Mouse (Mus musculus) liver, embryonic 15.5 days (tissue): ENCODE data around the gene Zfp689. TPM values are rescaled to one million over a fixed set of nuclear protein-coding genes. Genes with fewer than 3 reads are reported as not detected.
"Not testable (repeated sequence)": the region's sequence is repeated elsewhere in the genome, so short reads cannot be mapped to it uniquely, and the experiment has no call there.

Experiments used
- ATAC-seq: fragments of 200-750 bp; cut with Nextera tagmentation; 2 replicates; pipeline ENCODE4 v1.8.0; 2017; ENCODE audit warnings: moderate number of reproducible peaks, mild to moderate bottlenecking, moderate library complexity; ENCODE audit not compliant: insufficient read depth
- H3K27ac ChIP-seq: fragments of 300-500 bp; sonication (generic); replicated peaks from 2 replicates; pipeline ENCODE4 v1.5.1; 2015; ENCODE audit warnings: mild to moderate bottlenecking, inconsistent platforms
- H3K27me3 ChIP-seq: fragments of 300-500 bp; sonication (generic); 2 replicates; pipeline ENCODE4 v1.6.1; 2015; ENCODE audit warnings: mild to moderate bottlenecking, inconsistent platforms
- H3K36me3 ChIP-seq: fragments of 300-500 bp; sonication (generic); replicated peaks from 2 replicates; pipeline ENCODE4 v1.6.1; 2015; ENCODE audit warnings: moderate library complexity, mild to moderate bottlenecking, inconsistent platforms
- H3K4me1 ChIP-seq: fragments of 300-500 bp; sonication (generic); replicated peaks from 2 replicates; pipeline ENCODE4 v1.6.1; 2015; ENCODE audit warnings: inconsistent platforms
- H3K4me2 ChIP-seq: fragments of 300-500 bp; sonication (generic); 2 replicates; pipeline ENCODE4 v1.6.1; 2015; ENCODE audit warnings: moderate library complexity, mild to moderate bottlenecking, inconsistent platforms
- H3K4me3 ChIP-seq: fragments of 300-500 bp; sonication (generic); replicated peaks from 2 replicates; pipeline ENCODE4 v1.5.1; 2015; ENCODE audit warnings: mild to moderate bottlenecking, inconsistent platforms
- H3K9ac ChIP-seq: fragments of 300-500 bp; sonication (generic); 2 replicates; pipeline ENCODE4 v1.6.1; 2015; ENCODE audit warnings: moderate library complexity, mild to moderate bottlenecking, inconsistent platforms
- H3K9me3 ChIP-seq: fragments of 300-500 bp; sonication (generic); replicated peaks from 2 replicates; pipeline ENCODE4 v1.6.1; 2016; ENCODE audit warnings: inconsistent platforms
- WGBS: fragments of 180-500 bp; shearing (Covaris S2); methylation state at CpG from one replicate; pipeline ENCODE4 v1.1.7; 2015; ENCODE audit warnings: mixed read lengths; ENCODE audit not compliant: insufficient replicate concordance; 5-methylcytosine and 5-hydroxymethylcytosine counted together
- polyA plus RNA-seq: library from polyadenylated mRNA; unstranded; fragments of >200 nt; fragmentation: Nextera tagmentation; extraction: Ambion mirVana; gene quantifications from 2 replicates; pipeline ENCODE4 v1.2.1, GENCODE M21; 2015

Zfp689 gene
- polyA plus RNA-seq, 1 experiment from 2014 or later: 2.1 TPM

DNA sequence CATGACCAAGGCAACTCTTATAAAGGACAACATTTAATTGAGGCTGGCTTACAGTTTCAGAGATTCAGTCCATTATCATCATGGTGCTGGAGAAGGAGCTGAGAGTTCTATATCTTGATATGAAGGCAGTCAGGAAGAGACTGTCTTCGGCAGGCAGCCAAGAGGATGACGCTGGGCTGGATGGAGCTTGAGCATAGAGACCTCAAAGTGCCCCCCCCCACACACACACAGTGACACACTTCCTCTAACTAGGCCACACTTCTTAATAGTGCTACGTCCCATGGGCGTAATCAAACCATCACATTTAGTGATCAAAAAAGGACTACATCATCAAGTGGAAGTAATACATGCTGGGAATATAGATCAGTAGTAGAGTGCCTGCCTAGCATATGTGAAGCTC, 13.8 kb downstream of the Zfp689 start:
- Histone ChIP-seq H3K27ac (no peak overlapping the region), H3K4me1 (no peaks in the 10 kb centered on the region), H3K9ac (no peak overlapping the region), H3K4me2 (no peak overlapping the region), H3K9me3 (peaks cover 7% of the 10 kb centered on the region), H3K4me3 (no peak overlapping the region), H3K27me3 (peaks cover 5% of the 10 kb centered on the region), H3K36me3 (no peaks in the 10 kb centered on the region)
- 63% methylated on average over 4 of the region's 4 CpGs for WGBS
- no peak for ATAC-seq

DNA sequence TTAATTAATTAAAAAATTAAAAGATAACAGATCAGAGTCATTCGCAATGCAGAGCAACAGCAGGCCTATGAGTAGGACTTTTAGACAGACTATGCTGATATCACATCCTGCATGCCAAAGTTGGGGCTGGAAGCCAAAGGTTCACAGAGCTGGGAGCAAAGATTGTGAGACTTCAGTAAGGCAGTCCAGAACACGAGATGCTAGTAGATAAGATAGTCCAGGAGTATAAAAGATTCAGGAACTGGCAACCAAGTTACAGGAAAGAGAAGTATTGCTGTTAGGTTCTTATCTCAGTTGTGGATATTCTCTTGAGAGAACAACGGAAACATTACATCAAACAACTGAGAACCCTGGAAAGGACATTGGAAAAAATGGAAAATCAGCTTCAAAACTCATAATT, 22.6 kb downstream of the Zfp689 start:
- ATAC-seq: no peak
- no peaks in the 10 kb centered on the region for H3K36me3 ChIP-seq
- H3K27me3 ChIP-seq: peaks cover 19% of the 10 kb centered on the region
- H3K27ac ChIP-seq: no peak overlapping the region
- no peaks in the 10 kb centered on the region for H3K9me3 ChIP-seq
- H3K4me1 ChIP-seq: peaks cover 18% of the 10 kb centered on the region
- no peak overlapping the region for H3K4me3 ChIP-seq
- no peak overlapping the region for H3K4me2 ChIP-seq
- 39% methylated on average over 3 of the region's 3 CpGs for WGBS
- H3K9ac ChIP-seq: no peak overlapping the region

DNA sequence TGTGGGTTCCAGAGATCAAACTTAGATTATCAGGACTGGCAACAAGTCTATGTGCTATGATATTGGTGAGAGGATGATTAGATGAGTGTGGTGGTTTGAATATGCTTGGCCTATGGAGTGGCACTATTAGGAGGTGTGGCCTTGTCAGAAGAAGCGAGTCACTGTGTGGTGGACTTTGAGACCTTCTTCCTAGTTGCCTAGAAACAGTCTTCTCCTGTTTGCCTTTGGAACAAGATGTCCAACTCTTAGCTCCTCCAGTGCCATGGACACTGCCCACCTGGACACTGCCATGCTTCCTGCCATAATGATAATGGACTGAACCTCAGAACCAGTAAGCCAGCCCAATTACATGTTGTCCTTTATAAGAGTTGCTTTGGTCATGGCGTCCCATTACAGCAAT, 23.0 kb downstream of the Zfp689 start:
- Histone ChIP-seq H3K36me3 (no peaks in the 10 kb centered on the region), H3K27ac (no peak overlapping the region), H3K9me3 (no peaks in the 10 kb centered on the region), H3K27me3 (peaks cover 19% of the 10 kb centered on the region), H3K4me1 (peaks cover 23% of the 10 kb centered on the region), H3K4me2 (no peak overlapping the region), H3K9ac (no peak overlapping the region), H3K4me3 (no peak overlapping the region)
- WGBS: 67% methylated on average over 2 of the region's 2 CpGs
- ATAC-seq: no peak

DNA sequence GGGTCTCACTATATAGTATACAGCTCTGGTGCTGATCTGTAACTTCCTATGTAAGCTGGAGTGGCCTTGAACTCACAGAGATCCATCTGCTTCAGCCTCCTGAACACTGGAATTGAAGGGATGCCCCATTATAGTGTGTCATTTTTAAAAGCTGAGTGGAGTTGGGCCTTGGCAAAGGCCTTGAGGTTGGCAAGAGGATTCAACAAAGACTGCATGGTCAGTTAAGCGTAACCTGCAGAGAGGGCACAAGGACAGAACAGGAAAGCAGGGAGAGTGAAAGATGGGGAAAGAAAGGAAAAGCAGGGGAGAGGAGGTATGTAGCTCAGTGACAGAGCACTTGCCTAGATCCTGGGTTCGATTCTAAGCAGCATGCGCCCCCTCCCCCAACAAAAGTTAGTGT, 23.7 kb downstream of the Zfp689 start:
- Histone ChIP-seq H3K4me1 (peaks cover 28% of the 10 kb centered on the region), H3K27me3 (peaks cover 15% of the 10 kb centered on the region), H3K27ac (no peak overlapping the region), H3K9ac (no peak overlapping the region), H3K36me3 (no peaks in the 10 kb centered on the region), H3K4me2 (no peak overlapping the region), H3K9me3 (no peaks in the 10 kb centered on the region), H3K4me3 (no peak overlapping the region)
- 71% methylated on average over 3 of the region's 3 CpGs for WGBS
- no peak for ATAC-seq

DNA sequence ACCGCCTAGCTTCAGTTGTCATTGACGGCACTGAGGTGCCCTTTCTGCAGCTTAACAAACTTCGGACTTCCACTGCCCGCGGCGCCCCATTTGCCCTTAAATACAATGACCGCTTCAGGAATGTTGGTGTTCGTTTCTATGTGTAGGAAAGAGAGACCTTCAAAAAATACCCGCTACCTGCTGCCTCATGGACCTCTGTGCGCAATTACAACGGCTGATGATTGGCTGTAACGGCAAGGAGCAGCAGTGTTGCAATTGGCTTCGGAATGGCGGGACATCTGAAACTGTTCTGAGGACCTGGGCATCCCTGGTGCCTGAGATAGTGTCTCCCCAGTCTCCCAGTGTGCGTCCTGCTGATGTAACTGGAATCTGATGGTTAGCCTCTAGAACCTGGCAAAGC, 26.7 kb downstream of the Zfp689 start:
- Histone ChIP-seq H3K27me3 (peaks cover 14% of the 10 kb centered on the region), H3K9ac (peak overlapping the region; percentile 69), H3K9me3 (no peaks in the 10 kb centered on the region), H3K36me3 (peaks cover 20% of the 10 kb centered on the region), H3K4me3 (peak overlapping the region; percentile 87), H3K4me2 (peak overlapping the region; percentile 96), H3K27ac (no peak overlapping the region), H3K4me1 (peaks cover 29% of the 10 kb centered on the region)
- ATAC-seq: peak; percentile 65
- 2% methylated on average over 15 of the region's 15 CpGs for WGBS

DNA sequence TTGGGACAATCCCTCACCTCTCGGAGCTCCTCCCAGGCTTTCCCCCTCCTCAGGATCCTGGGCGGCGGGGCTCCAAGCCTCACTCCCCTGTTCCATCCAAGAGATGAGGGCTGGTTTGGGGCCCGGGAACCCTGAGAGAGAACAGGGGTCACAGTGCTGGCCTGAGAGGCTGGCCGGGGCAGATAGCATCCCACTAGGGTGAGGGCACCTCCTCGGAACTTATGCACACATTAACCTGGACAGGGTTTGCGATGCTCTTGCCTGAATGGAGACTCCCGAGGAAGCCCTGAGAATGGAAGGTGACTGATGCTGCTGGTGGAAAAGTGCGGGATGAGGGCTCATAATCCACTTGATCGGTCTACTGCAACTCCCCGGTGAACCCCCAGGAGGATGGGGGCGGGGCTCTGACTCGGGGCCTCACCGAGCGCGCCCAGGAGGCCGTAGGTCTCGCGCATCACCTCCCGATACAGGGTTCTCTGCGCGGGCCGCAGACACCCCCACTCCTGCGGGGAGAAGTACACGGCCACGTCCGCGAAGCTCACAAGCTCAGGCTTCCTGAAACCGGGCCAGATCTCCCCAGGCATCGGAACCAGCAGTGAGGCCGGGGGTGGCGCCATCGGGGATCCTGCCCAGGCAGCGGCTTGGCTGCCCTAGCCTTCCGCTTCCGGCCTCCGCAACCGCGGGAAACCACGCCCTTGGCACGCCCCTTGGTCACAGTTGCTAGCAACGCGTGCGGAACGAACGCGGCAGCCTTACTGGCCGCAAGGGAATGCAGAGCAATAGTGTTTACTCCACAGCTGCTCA, 27.4 kb downstream of the Zfp689 start, which contains the start of gene Zfp688:
TSS of gene Zfp688 (minus strand) at position 681 of the 804 bp plus-strand sequence.
- peak within 1 kb of the TSS; percentile 96 for H3K4me2 ChIP-seq
- H3K4me3 ChIP-seq: peak within 1 kb of the TSS; percentile 87
- H3K4me1 ChIP-seq: peaks cover 29% of the 10 kb centered on the region
- peaks cover 20% of the 10 kb centered on the region for H3K36me3 ChIP-seq
- WGBS: 1% methylated on average over 48 of the region's 48 CpGs
- no peaks in the 10 kb centered on the region for H3K9me3 ChIP-seq
- peak; percentile 96 for ATAC-seq
- peaks cover 14% of the 10 kb centered on the region for H3K27me3 ChIP-seq
- H3K27ac ChIP-seq: peak within 1 kb of the TSS; percentile 81
- H3K9ac ChIP-seq: peak within 1 kb of the TSS; percentile 69

DNA sequence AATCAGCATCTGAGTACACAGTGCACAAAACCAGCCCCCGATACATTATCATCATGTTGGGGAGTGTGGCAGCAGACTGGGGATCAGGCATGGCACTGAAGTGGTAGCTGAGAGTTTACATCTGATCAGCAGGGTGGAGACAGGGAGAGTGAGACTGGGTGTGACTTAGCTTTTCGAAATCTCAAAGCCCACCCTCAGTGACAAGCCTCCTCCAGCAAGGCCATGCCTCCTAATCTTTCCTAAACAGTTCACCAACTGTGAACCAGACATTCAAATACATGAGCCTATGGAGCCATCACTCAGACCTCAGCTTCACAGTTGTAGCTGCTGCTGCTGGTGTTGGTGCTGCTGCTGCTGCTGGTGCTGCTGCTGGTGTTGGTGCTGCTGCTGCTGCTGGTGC, 37.5 kb downstream of the Zfp689 start:
- Histone ChIP-seq H3K9ac (no peak overlapping the region), H3K4me1 (peaks cover 4% of the 10 kb centered on the region; the same call in 1 of the 2 replicates), H3K36me3 (no peaks in the 10 kb centered on the region), H3K4me2 (no peak overlapping the region), H3K27me3 (no peaks in the 10 kb centered on the region), H3K27ac (no peak overlapping the region), H3K9me3 (no peaks in the 10 kb centered on the region), H3K4me3 (no peak overlapping the region)
- ATAC-seq: no peak
- 42% methylated on average over 2 of the region's 2 CpGs for WGBS

DNA sequence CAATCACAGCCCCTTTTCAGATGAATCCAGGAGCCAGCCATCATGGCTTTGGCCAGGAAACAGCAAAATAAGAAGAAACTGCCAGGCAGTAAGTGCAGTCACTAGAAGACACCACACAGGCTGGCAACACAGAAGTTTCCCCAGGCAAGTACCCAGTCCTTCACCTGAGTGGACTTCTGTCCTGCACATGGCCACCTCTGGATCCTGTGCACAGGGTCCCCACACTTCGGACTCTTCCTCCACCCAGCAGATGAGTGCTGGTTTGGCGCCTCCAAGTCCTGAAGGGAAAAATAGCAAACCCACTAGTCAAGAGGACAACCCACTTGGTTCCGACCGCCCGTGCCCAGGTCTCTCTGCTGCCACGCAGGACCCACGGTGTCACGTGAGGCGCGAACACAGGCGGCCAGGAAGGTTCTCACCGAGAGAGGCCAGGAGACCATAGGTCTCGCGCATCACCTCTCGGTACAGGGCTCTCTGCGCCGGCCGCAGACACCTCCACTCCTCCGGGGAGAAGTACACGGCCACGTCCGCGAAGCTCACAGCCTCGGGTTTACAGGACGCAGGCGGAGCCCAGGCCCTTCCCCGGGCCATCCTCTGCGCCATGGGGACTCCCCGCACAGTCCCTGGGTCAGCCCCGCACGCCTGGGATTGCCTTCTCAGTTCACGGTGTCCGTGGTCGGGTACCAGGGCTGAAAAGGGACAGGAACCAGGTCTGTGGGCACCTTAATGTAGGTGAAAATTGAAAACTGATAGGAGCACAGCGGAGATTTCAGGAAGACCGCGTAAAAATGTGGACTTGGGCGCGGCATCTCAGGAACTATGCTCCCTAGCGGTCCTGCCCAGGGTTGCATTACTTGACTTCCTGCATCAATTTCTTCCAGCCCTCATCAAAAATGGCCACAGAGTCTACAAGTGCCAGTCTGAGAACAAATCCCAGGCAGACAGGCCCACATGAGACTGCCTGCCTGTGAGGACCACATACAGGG, 42.7 kb downstream of the Zfp689 start, which contains the start of gene Zfp764:
TSS of gene Zfp764 (minus strand) at position 821 of the 986 bp plus-strand sequence.
- Histone ChIP-seq H3K9ac (peak within 1 kb of the TSS; percentile 57), H3K4me2 (peak within 1 kb of the TSS; percentile 81), H3K4me3 (peak within 1 kb of the TSS; percentile 60), H3K27ac (0 out of 2 replicates have a peak within 1 kb of the TSS, but pooled peaks have one; percentile 45)
- H3K27me3 ChIP-seq, H3K9me3 ChIP-seq, H3K36me3 ChIP-seq, H3K4me1 ChIP-seq: not testable (repeated sequence)
- 2% methylated on average over 40 of the region's 40 CpGs for WGBS
- ATAC-seq: peak; percentile 75

DNA sequence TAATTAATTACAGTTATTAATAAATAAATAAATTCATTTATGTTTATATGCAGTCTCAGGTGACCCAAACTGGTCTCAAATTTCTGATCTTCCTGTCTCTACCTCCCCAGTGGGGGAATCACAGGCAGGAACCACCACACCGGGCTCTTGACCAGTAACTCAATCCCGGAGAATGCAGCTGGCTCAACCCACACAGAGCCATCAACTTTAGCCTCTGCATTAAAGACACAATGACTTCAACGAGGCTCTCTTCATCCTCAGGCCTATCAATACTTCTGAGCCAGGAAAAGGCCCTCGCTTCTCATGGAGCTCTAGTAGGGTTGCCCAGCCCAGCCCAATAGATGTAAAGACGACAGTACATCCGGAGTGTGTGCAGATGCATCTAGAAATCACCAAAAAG, 44.9 kb downstream of the Zfp689 start:
- 72% methylated on average over 6 of the region's 6 CpGs for WGBS

DNA sequence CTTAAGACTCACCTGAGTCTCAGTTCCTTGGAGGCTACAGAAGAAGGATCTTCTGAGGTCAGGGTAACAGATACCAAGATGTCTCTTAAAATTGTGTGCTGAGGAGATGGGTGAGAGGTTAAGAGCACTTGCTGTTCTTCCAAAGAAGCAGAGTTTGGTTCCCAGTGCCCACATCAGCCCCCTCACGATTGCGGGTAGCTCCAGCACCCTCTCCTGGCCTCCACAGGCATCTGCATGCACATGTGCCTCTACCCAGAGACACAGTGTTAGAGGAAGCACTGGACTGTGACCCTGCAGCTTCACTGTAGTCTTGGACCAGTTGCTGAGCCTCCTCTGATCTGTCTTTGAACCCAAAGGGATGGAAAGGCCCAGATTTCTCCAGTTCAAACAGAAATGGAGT, 46.0 kb downstream of the Zfp689 start:
- Histone ChIP-seq H3K27me3 (0 out of 2 replicates have a peak, but pooled peaks cover 3% of the 10 kb centered on the region), H3K9me3 (no peaks in the 10 kb centered on the region), H3K9ac (no peak overlapping the region), H3K4me3 (no peak overlapping the region), H3K27ac (no peak overlapping the region), H3K4me1 (peaks cover 19% of the 10 kb centered on the region), H3K36me3 (no peaks in the 10 kb centered on the region), H3K4me2 (no peak overlapping the region)
- 55% methylated on average over 2 of the region's 2 CpGs for WGBS
- no peak for ATAC-seq

More for the DNA sequence above, 44.9 kb downstream of the Zfp689 start:
- not testable (repeated sequence) for H3K9ac ChIP-seq, H3K27ac ChIP-seq, H3K27me3 ChIP-seq, H3K9me3 ChIP-seq, ATAC-seq, H3K4me3 ChIP-seq, H3K36me3 ChIP-seq, H3K4me2 ChIP-seq
- peaks cover 19% of the 10 kb centered on the region for H3K4me1 ChIP-seq

DNA sequence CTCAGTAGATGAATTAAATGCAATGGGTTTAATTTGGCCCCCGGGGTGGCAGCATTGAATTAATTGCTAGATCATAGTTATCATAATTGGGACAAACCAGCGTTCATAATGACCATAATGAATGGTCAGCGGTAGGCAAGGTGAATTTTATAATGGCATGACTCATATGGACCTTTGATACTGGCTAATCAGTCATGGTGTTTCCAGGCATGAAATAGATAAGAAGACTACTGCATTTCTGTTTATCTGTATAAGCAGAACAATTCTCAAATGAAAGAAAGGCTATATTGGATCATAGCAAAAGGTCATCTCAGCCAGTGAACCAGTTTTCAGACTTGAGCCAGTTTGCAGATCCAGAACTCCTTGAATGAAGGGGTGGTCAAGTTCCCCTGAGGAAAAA, 48.6 kb downstream of the Zfp689 start:
- no peak for ATAC-seq
- WGBS: 45% methylated on average over 3 of the region's 3 CpGs
- H3K4me1 ChIP-seq: peaks cover 10% of the 10 kb centered on the region

More for the DNA sequence above, 48.6 kb downstream of the Zfp689 start:
- H3K4me3 ChIP-seq: no peak overlapping the region
- no peak overlapping the region for H3K27ac ChIP-seq
- H3K9ac ChIP-seq: no peak overlapping the region
- H3K4me2 ChIP-seq: no peak overlapping the region
- no peaks in the 10 kb centered on the region for H3K36me3 ChIP-seq
- 0 out of 2 replicates have a peak, but pooled peaks cover 7% of the 10 kb centered on the region for H3K27me3 ChIP-seq
- no peaks in the 10 kb centered on the region for H3K9me3 ChIP-seq
